Mouse (Mus musculus) NIH3T3 (cell line): ENCODE results near the gene Arl13b.

ENCODE experiments used
- DNase-seq: peaks from one replicate; pipeline ENCODE4 v3.0.0-alpha.2; 2012; ENCODE audit warnings: low read depth

The Arl13b gene

DNA sequence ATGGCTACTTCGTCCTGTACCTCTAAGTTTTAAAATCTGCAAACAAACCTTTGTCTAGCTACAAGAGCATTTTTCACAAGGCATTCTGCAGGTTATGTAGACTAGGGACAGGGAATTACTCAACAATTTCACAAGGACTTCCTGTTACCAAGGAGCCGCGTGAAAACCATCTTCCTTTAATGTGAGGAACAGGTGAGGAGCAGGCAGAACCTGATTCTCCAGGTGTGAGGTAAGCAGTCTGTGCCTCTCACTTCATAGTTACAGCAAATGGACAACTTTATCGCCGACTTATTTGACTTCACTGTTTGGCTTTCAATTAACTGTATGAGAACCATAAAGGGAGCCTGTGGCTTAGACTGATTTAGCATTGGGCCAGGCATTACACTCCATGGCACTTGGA lies 32.3 kb downstream of the Arl13b start, which contains the start of gene Stx19:
TSS of gene Stx19 (plus strand) at position 186 of the 400 bp plus-strand sequence.
- no peak for DNase-seq

DNA sequence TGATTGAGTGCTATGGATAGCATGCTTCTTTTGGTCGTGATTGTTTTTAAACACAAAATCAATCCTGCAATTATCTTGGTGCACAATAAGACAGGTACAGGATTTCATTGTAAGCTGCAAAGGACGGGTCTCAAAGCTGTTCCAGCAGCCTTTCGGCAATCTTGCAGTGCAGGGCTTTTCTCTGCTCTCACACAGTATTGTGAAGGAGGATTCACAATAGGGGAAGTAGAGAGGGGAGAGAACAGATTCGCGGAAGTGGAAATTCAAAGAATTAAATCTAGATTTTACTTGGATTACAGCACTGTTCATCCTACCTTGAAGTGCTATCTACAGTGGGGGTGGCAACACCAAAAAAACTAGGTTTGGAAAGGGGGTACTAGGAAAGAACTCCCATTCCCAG lies 33.0 kb downstream of the Arl13b start:
- no peak for DNase-seq

DNA sequence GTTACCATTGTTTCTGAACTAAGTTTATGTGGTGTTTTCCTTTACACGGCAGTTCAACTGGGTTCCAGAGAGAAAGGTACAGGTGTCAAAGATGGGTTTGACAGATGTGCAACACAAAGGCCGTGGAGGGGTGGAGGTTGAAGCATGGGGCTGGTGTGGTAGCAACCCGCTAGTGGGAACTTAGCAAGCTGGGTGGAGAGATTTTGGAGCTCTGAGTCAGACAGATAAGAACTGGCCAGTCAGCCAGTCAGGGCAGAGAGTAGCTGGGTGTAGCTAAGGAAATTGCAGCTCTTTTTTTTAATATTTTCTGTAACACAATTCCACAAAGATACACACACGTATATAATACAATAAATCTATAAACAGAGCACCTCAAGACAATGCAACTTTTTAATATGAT lies 36.0 kb downstream of the Arl13b start:
- no peak for DNase-seq

DNA sequence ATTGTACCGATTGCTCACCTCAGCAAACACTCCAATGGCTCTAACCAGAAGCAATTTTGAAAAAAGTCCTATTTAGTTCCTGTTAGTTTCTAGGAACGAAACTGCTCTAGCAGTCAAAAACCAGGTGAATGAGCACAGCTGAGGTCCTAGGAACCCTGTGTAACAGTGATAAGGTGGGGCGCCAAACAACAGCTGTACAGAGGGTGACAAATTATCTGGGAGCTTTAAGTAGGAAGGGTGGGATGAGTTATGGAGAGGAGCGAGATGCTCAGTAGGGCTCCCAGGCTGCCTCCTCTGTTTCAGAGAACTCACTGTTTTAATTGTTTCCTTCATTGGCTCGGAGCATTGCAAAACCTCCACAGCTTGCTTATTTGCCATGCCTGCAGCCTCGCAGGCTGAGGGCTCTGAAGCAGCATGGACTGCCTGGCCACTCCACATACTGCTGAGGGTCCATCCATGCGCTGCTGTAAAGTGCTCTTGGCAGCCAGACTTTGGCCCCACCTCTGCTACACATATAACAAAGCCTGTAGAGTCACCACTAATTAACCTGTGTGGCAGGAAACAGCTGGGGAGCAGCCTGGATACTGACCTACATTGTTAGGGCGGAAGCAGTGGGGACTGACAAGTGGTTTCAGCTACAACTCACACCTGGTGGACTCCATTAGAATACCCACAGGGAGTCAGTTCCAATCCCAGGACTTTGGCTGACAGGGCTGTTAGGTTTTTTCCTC lies 39.4 kb downstream of the Arl13b start:
- DNase-seq: no peak

DNA sequence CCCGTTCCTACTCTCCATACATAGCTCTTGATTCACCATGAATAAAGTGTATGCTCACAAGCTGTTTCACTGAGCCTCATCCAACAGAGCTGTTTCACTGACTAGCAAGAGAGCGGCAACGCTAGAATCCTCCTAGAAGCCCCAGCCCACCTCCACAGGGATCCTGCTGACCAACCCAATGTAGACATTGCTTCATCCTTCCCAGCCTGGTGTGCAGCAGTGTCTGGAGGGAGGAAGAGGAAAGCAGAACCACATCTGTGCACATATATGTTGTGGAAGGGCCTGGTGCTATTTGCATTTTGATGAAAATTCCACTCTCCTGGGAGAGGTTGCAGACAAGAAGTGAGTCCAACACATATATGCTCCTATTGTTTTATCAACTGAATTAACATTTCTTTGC lies 42.2 kb downstream of the Arl13b start:
- DNase-seq: no peak

DNA sequence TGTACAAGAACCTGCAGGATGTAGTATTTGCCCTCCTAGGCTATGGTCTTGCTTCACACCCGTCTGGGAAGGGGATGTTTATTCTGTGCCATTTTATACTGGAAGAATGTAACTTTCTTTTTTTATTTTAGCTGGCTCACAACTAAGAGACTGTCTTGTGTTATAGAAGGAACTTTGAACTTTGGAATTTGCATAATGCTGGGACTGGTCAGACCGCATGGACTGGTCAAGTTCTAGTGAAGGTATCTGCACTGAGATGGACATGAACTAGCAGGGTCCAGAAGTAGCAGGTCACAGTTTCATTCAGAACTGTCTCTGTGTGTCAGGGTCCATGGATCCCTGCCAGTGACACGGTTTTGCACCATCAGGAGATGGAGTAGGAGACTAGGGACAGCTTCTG lies 47.0 kb downstream of the Arl13b start:
- no peak for DNase-seq

DNA sequence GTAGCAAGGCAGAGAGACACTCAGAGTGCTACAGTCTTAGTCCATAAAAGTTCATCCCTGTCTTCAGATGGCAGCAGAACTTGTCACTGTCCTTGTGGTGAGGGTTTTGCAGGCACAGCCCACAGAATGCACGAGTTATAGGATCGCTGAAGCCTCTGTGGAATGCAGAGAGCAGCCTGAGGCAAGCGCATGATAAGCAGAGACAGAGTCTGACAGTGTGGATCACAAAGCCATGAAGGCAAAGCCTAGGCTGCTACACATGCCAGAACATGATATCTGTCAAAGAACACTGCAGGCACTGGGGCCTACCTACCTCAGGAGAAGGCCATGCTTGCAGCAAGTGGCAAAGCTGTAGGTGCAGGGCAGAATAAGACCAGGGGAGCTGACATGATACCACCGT lies 47.4 kb downstream of the Arl13b start:
- no peak for DNase-seq

DNA sequence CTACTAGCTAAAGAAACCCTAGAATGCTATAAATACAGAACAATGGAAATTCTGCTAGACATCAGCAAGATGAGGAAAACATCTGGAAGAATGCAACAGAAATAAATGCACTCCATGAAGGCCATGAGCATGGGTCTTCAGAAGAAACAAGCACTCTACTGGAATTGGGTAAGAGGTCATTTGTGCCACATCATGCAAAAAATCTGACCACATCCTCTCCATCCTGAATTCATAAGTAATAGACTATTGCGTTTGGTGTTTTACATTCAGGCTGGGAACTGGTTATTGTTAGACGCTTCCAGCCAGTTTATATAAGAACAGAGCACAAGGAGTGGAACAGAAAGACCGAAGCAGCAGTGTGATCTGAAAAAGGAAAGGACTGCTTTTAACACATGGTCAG lies 48.0 kb downstream of the Arl13b start:
- DNase-seq: no peak

DNA sequence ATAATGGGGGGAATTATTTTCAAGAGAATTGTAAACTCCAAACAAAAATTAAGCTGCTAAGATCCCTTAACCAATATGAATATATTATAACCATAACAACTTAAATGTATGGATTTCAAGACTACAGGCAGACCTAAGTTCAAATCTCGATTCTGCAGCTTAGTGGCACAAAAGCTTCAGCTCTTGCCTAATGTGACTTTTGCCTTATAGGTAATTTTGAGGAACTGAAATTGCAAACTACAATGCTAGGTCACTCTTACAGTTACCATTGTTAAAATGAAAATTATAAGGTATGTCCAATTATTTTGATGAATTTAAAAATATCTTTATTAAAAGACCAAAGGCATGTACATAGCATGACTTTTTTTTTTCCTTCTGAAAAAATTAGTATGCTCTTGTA lies 50.2 kb downstream of the Arl13b start:
- DNase-seq: no peak

DNA sequence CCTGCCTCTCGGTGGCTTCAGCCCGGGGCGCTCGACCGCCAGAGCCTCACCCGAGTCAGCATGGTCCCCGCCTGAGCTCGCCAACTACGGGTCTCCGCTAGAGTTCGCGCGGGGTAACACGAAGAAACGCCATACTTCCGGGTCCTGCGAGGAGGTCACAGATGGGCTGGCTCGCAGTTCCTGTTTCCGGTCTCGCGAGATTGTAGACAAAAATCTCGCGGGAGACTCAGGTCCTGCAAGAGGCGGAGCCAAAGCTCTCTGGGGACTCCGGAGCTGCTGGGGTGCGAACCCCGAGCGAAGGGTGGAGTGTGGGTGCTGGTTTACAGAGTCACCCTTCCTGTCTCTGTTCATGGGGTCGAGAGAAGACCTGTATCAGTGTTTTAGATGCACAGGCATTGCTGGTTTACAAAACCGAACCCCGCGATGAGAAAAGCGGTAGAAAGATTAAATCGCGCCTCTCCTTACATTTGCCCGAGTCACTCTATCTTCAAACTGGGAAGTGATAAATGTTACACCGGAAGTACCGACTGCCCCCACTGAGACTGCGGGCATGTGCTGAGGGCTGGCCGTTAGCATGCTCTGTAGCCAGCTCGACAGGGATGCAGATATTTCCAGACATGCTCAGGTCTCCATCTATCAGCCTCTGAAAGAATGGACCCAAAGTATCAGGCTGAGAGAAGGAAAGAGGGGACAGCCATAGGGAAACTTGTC lies 60.1 kb downstream of the Arl13b start, which contains the start of gene Nsun3:
TSS of gene Nsun3 (minus strand) at position 198 of the 711 bp plus-strand sequence.
- DNase-seq: peak; percentile 97

DNA sequence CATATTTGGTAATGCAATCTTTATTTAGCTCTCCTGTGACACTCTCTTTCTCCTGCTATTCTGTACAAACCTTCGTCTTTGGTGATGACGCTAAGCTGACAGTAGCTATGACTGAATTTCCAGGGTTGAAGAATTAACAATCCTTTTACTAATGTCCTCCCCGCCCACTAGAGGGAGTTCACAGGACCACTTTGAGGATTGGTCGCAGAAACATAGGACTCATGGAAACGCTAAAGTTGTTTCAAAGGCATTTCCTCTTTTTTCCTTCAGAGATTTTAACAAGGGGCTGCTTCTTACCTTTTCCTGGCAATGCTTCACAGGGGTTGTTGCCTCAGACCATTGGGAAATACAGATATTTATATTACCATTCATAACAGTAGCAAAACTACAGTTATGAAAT lies 64.6 kb downstream of the Arl13b start:
- peak; percentile 44 for DNase-seq

DNA sequence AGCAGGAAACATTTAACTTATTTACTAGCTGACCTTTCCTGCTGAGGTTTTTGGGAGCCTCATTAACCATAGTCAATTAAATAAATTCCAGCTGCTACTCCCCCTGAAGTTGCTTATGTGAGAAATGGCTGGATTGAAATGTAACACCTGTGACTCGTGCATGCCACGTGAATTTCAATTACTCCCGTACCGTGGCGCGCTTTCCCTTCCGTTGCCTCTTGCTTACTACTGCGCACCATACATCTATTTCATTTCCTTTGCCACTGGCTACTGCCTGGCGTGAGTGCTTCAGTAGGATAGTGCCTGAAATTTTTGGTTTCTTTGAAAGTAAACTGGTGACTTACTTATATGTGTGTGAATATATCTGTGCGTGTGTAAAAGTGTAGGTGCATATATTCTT lies 68.6 kb downstream of the Arl13b start:
- no peak for DNase-seq

DNA sequence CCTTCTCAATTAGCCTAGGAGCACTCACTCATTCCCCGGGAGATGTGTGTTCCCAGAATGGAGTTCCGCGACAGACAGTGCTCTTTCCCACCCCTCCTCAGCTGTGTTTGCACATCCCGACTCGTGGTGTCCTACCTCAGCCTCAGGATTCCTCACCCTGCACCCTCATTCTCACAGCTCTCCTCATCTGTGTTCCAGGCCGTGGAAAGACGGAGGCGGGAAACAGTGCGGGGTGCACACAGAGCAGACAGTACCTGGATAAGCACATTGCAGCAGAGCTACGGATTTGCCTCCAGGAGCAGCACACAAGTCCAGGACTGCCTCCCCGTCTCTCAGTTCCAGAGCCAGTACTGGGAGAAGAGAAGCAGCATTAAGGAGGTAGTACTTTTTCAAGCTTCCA lies 70.8 kb downstream of the Arl13b start:
- no peak for DNase-seq

DNA sequence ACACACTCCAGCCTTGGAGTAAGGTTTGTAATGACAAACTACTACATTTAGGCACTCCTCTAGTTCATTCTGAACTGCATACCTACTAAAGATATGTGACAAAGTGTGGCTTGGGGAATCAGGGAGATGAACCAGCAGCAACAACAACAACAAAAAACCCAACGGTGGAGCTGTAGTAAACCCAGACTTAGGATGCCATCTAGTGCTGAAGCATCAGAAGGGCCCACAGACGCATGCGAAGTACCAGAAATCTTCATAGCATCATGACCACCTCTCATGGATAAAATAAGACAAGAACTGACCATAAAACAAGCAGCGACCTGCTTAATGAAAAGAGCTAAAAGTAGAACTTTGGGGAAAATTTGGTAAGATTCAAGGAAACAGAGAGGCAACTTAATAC lies 73.4 kb downstream of the Arl13b start:
- no peak for DNase-seq

DNA sequence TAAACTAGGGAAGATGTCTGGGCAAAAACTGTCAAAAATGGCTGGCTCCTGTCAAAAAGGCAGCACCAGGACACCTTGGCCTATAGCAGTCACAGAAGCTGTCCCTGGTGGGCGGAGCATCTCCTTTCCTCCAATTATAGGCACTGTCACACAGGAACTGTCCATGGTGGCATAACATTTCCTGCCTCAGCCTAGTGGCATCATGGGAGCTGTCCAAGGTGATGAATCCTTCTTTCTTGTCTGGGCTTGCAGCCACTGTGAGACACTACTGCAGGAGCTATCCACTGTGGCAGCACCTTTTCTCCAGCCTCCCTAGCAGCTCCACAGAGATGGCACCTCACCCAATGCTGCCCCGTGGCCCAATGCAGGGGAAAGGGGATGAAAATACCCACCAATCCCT lies 88.5 kb downstream of the Arl13b start:
- peak; percentile 40 for DNase-seq

DNA sequence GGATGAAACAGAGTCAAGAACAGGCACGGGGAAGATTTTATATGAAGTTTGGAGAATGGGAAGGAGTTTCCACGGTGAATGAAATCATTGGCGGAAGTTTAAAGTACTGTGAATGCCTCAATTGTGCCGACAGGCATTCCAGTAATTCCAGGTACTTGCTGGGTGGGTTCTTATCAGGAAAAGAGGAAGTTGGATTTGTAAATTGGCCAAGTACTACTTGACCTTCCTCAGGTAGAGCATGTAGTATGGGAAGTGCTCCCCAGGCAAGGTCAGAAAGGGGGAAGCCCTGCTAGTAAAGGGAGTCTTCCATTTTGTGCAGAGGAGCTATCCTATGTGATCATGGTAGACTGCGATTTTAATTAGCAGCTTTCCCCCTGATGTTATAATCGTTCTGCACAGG lies 91.5 kb downstream of the Arl13b start:
- no peak for DNase-seq

DNA sequence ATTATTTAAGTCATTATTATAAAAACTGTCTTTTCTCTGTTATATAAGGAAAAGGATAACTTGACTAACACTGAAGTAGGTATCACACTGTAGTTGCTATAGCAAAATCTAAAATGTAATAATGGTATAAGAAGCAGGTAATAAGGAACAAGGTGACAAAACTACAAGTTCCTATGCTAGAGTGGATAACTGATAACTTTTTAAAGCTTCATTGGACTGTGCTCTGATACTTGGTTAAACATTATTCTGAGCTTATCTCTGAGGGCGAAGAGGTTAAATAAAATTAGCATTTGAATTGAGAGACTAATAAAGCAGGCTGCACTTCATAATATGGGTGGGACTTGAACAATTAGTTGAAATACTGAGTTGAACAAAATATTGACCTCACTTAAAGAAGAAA lies 93.2 kb downstream of the Arl13b start:
- DNase-seq: no peak

DNA sequence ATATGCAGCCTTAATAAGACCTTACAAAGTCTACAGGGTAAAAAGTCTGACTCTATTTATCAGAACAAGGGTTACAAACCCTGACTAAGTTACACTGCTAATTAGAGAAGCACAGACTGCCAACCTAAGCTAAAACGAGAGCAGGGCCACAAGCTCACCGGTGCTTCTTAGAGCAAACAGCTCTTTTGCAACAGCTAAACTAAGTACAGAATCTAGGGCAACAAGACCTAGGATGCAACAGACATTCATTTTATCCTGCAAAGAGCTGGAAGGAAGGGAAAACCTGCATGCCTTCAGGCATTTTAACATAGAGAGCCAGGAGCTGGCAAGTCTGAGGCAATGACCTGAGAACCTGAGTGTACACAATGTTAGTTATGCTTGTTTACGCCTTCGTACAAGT lies 93.8 kb downstream of the Arl13b start:
- DNase-seq: no peak

DNA sequence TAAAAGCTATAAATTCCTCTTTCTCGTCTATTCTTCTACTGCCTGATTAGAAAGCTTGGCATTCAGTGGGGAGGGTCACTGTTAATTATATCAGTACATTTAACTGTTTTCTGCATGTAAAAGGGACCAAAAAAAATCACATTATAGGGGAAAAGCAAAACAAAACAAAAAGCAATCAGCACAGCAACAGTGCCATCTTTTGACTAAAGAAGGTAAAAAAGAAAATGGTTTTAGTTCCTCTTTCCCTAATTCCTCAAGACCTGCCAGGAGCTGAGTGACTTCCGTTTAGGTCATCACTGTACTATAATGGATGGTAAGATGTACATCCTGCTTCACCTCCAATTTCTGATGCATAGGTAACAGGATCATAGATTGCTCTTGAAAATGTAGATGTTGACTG lies 101.0 kb downstream of the Arl13b start:
- peak; percentile 12 for DNase-seq
